Mouse (Mus musculus): ENCODE measurements around the gene Lpp.

Gene Lpp

DNA sequence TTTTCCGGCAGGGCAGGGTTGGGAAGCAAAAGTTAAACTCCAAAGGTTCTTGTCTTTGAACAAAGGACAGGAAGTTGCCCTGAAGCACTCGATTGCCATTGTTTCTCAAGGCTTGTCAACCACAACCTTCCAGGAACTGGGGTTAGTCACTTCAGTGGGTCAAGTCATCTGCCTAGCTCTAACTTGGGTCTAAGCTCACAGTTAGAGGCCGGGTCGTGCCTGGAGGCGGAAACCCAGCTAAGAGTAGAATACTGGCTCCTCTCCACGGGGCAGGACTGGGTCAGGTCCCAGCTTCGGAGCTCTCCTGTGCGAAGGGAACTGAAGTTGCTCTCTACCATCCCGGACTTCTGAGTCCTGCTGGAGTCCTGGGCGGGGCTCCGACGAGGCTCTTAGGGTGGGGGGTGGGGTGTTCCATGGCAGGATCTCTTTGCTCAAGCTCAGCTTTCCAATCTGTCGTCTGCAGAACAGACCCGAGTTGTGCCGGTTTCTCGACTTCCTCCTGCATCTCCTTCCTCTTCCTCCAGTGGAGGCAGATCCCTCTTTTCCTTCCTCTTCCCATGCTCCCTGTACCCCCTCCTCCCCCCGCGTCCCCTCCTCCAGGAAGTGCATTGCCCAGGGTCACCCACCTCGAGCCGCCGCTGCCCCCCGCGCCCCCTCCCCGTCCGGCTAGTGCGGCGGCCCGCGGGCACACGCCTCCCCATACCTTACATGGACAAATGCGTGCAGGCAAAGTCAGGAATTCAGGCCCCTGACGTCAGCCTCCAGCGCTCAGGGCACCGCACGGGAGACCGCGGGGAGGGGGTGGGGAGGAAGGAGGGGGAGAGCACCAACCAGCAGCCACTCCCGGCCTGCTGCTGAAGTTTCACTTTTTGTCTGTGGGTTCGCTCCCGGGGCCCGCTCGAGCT lies at the start of gene Lpp:
Gene Lpp, plus strand, starts transcription at position 857 of the 905 bp plus-strand sequence.
- peak; percentile 88 for DNase-seq (ENCODE audit: extremely low spot score, low spot score)

DNA sequence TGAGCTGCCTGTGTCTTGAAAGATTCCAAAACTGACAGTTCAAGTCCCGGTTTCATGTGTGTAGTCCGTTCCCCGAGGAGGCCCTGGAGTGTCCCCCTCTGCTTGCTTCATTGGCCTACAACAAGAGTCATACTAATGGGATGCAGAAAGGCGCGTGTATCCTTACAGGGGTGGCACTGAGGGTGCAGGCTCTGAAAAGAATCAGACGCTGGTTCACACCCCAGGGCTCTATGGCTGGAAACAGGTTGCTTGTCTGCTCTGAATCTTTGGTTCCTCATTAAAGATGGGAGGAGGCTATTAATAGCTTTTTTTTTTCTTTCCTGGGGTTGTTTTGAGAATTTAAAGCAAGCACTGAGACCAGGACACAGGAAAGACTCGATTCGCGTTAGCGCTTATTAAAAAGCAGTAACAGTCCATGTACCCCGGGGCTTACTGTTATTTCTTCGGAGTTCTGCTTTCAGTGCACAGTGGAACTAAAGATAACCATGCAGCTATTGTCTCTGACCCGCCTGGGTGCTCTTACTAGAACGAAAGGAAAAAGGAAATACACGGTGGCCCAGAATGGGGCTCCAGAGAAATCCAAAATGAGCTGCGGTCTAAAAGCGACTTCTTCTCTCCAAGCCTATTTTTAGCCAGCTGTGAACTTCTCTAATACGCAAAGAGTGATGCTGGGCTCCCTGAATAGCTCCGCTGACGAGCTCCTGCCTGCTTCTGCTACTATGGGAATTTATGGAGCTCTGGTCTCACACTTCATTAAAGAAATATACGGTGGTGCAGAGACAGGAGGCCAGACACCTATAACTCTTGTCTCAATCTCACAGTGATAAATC lies 45.5 kb upstream of the Lpp start:
- peak; percentile 18 for DNase-seq (ENCODE audit: extremely low spot score, low spot score)

DNA sequence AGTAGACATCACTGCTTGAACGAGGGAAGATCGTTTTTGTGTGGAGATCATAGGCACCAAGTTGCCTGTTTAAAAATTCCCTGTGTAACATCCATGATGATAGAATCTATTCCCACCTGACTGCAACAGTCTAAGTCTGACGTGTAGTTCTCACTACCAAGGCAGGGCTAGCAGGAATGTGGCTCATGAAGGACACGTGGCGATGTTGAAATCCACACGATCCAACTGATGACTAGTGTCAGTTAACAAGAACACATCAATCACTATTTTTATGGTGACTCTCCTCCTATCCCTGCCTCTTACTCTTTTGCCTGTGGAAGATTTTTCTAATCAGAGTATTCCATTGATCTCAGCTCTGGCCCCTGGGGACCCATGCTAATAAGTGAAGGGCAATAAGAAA lies 43.0 kb upstream of the Lpp start:
- DNase-seq (ENCODE audit: extremely low spot score, low spot score), result no peak

DNA sequence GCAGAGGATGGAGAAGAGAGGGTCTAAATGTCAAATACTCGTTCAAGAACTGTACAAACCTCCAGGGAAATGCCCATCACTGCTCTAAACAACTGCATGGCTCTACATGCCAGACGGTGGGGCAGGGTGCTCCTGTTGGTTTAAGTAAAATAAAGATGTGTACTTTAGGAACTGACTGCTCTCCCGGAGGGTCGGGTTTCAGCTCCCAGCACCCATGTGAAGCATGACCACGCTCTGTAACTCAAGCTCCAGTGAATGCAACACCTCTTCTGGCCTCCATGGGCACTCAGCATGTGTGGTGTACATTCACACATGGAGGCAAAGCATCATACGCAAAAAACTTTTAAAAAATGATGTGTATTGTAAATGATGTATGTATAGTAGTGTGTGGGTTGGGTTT lies 42.6 kb upstream of the Lpp start:
- no peak for DNase-seq (ENCODE audit: extremely low spot score, low spot score)

DNA sequence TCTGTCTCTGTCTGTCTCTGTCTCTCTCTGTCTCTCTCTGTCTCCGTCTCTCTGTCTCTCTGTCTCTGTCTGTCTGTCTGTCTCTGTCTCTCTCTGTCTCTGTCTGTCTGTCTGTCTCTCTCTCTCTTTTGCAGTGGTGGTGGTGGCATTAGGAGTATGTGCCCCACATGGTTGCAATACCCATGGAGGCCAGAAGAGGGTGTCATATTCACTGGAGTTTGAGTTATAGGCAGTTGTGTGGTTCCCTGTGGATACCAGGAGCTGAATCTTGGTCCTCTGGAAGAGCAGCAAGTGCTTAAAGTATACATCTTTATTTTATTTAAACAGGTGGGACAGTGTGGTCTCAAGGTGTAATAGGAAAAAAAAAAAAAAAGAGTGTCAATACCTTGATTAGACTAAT lies 41.5 kb upstream of the Lpp start:
- no peak for DNase-seq (ENCODE audit: extremely low spot score, low spot score)

DNA sequence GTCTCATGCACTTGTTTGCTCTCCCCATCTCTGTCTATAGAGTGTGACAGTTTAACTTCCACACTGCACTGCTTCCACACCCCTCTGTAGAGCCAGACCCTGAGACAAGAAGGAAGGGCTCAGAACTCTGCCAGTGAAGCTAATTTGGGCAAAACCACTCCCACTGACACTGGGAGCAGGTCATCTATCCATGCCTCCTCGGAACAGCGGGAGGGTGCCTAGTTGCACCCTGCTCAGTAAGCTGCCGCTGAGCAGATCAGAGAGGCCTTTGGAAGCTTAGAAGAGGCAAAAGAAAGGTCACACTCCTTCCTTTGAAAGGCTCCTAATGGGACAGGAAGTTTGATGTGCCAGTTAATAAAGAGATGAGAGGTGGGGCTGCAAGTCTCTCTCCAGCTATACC lies 39.5 kb upstream of the Lpp start:
- DNase-seq (ENCODE audit: extremely low spot score, low spot score), result no peak

DNA sequence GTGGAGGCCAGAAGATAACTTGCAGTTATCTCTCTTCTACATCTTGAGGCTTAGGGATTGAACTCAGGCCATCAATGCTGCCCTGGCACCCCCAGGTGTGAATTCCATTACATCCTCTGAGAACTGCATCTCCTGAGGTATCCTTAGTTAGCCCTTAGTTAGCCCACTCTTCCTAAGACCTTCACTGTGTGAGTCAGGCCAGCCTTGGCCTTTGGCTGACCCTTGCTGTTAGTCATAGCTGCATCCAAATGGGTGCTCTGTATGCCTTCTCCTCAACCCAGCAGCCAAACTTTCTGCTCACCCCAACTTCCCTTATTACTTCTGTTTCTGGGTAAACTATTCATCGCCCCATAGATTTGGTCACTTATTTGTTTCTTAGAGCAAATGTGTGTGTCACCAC lies 31.6 kb upstream of the Lpp start:
- no peak for DNase-seq (ENCODE audit: extremely low spot score, low spot score)

DNA sequence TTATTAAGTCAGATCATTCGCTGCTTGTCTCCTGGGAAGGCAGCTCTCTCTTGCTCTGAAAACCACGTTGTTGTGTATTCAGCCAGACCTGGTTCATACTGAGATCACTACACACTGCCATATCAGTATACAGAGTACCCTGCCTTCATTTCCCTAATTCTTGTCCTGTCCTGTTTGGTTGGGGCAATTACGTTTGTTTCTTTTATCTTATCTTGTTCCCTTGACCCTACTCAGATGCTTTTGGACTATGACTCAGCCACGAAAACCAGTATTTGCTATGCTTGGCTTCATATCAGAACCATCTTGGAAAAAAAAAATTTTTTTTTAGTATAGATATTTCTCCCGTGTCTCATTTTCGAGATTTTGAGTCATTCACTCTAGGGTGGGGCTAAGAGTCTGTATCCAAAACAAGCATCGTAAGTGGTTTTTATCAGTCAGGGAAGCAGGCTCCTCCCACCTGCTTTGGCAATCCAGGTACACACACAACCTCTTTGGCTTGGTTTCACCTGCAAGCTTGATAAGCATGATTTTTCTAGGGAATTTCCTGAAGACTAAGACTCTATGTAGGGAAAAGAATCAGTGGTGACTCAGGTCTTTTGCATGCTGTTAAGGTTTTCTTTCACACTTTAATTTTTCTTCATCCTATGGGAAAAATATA lies 29.1 kb upstream of the Lpp start:
- no peak for DNase-seq (ENCODE audit: extremely low spot score, low spot score)

DNA sequence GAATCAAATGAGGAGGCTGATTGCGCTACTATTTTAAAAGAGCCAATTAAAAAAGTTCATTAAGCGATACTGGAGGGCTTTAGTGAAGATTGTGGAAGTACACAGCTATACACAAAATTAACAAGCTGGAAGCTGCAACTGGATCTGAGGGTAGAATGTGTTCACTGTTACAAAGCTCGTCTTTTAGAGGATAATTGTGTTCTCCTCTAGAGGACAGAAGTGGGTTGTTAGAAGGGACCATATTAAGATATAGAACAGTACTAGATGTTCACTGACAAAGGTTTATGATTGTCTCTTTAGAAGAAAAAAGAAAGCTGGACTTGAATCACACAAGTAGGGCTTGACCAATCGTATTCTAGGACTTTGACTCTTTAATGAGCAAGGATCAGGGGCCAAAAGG lies 27.4 kb upstream of the Lpp start:
- DNase-seq (ENCODE audit: extremely low spot score, low spot score), result no peak

DNA sequence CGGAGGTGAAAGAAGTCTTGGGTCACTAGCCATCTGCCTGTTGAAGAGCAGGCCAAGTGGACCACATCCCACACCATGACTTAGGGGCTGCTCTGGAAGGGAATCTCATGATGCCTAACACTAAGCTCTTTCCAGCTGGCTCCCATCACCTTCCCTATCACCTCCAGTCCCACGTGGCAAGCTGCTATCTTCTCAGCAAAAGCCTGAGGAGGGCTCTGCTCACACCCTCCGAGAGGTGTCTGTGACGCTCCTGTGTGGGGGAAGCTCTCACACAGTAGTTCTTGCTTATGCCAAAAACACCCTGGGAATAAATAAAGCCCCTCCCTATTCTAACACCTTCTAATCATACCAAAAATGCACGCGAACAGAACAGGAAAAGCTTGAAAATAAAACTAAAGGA lies 26.2 kb upstream of the Lpp start:
- DNase-seq (ENCODE audit: extremely low spot score, low spot score), result no peak

DNA sequence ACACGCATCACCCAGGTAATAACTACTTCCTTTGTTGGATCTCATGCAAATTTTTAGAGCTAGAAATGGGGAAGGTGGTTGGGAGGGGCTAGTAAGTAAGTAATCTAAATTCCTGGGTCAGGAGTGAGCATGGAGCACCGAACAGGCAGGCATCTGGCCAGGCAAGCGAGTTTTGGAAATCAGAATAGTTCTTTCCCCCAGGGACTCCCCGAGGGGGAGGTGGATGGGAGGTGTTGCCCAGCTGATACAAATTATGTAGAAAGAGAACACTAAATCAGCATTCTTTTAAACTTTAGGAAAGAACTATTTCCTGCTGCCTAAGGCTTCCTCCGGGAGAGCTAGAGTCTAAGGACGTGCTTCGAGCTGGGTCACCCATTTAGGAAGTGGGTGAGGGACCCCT lies 25.8 kb upstream of the Lpp start:
- DNase-seq (ENCODE audit: extremely low spot score, low spot score), result no peak

DNA sequence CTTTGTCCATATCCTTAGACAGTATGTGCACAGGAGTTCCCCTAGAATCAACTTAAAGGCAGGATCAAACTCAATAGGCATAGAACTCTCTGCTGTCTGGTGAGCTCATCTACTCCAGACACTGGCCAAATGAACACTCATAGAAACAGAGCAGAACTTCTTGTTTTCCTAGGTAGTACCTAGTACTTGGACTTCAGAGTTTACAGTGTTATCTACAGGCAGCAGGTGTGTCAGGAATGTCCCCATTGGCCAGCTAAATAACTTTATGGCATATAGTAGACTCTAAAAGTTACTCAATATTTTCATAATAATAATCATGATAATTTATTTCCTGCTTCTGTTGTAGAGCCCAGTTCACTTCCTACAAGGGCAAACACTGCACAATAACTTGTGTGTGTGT lies 16.8 kb upstream of the Lpp start:
- no peak for DNase-seq (ENCODE audit: extremely low spot score, low spot score)

DNA sequence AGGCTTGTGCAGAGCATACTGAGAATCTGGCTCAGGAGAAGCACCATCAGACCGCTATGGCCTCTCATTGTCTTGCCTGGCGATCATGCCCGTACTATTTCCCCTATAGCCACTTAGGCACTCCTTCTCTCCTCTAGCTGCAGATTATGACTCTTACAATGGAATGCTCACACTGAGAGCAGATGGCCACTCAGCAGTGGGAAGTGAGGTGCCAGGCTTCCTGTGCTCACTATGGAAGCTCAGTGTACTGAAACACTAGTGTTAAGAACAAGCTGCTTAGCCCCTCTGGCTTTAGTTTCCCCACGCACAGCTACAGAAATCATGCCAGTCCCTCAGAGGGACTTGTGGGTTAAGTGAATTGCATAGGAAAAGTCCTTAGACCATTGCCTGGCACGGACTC lies 2.7 kb upstream of the Lpp start:
- no peak for DNase-seq (ENCODE audit: extremely low spot score, low spot score)

DNA sequence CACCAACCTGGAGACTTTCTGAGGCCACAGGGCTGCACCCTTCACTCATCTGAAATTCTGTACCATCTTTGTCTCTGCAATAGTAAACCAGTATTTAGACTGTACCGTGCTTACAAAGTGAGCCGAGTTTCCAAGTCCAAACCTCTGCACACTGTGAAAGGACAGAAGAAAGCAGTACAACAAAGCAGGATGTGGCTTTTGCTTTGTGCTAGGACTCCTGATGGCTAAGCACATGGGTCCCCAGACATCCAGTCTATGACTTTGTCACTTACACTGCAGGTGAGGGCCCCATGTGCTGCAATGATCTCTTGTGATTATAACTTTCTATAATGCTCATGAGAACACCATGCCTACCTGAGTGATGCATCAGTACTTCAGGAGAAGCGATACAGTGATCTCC lies 2.2 kb upstream of the Lpp start:
- DNase-seq (ENCODE audit: extremely low spot score, low spot score), result no peak

DNA sequence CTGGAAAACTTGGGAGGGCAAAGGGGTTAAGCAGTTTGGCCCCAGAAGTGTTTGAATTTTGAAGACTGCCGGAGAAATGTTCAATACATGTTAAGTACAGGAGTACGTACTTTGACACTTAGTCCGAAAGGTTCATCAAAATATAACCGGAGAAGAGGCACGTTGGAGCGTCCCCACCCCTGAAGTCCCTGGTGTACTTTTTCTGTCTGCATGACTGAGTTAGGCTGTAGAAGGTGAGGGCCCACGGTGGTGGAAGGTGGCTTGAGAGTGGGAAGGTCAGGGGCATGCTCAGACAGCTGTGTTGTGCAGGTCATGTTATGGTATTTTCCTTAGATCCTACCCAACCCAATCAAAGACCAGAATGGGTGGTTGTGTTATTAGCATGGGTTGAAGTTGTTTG lies 1.4 kb upstream of the Lpp start:
- no peak for DNase-seq (ENCODE audit: extremely low spot score, low spot score)

DNA sequence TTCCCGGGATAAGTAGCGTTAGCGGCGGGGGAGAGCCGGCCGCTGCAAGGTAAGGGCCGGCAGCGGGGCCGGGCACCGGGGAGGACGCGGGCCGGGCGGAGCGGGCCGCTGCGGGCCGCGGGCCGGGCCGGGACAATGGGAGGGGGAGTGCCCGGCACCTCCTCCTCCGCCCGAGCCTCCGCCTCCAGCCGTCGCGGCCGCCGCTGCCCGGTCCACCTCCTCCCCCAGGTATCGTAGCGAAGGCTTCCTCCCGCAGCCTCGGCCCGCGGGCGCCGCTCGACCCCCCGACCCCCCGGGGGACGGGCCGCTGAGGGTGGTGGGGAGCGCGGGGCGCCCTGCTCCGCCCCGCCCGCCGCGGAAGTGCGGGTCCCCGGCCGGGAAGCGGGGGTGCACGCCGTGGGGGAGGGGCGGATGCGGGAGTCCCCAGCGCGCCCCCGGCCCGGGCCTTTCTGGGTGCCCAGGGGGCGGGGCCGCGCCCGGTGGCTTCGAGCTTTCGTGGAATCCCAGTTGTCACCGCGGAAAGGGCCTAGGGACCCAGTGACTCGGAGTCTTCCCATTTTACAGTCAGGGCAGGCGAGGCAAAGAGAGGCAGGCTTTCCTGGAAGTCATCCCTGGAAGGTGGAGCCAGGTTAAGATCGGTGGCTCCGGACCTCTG lies 376 bp downstream of the Lpp start:
- no peak for DNase-seq (ENCODE audit: extremely low spot score, low spot score)

DNA sequence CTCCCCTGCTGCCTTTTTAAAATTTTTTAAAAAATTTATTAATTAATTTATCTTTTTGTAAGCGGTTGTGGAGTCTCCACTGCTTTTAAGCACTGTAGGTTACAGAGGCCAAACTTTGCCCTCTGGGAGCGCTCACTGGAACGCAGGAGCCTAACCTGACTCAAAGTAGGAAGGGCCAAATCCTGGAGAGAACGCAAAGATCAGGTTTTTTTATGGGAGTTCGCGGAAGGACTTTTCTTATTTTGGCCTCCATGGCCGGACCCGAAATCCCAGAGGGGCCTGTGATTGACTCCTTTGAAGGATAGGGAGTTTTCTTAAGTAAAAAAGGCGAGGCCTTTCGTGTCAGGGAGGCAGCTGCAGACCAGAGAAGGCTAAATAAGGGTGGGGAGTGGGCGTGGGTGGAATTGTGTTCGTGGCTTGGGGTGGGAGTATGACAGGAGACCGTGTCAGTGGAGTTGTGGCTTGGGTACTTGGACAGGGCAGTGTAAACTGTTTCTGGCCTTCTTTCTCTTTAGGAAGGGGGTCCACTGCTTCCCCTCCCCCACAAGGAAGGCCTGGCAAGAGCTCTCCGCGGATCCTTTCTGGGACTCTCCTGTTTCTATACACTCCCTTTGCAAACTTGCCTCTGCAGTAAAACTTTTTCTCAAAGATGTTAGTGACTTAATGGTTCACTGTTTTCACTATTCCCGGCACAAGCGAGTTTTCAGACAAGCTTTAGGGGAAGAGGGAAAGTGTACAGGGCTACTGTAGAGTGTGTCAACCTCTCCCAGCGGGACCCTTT lies 1.1 kb downstream of the Lpp start:
- peak; percentile 47 for DNase-seq (ENCODE audit: extremely low spot score, low spot score)

DNA sequence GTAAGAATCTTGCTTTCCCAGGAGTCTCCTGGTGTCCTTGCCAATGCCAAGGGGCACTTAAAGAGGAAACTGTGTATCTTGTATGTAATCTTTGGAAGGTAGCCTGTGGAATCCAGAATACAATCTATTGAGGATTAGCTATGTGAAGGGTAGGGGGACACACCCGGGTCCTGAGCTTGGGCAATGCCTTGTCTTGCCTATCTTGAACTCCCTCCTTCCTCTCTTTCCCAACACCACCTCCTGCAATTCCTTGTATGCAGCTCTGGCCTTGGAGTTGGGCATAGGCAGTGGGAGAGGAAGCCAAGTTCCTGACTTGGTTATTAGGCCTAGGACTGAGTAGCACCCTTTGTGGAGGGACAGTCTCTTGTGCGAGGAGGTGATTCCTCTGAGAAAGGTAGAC lies 1.8 kb downstream of the Lpp start:
- no peak for DNase-seq (ENCODE audit: extremely low spot score, low spot score)

DNA sequence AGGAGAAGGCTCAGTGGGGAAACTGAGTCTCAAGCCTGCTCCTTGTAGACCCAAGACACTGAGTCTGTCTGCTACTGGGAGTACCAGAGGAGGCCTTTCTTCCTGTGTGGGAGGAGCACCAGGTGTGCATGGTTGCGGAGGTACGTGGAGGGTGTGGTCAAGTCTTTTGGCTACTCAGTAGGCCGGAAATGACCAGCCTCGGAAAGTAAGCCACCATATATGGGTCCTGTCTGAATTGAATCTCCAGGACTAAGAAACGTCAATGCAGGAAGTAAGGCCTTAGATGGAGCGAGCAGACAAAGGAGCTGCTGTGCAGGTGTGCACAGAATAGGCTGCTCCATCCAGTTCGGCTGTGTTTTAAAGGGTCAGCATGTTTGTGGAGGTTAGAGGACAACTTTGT lies 3.2 kb downstream of the Lpp start:
- DNase-seq (ENCODE audit: extremely low spot score, low spot score), result no peak

DNA sequence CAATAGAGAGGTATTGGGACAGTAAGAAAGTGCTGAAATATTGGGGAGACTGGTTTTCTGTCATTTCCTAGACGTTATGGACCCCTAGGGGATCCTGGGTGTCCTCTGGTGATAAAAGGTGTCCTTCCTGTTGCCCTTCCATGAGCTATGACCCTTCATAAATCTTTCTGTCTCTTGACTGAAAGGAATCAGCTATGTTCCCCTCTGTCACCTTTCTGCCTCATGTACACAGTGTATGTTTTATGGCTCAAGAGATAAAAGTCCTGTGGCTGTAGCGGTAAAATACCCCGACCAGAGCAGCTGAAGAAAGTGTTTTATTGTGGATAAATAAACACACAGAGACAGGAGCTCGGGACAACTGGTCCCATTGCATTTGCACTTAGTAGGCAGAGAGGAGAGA lies 5.2 kb downstream of the Lpp start:
- DNase-seq (ENCODE audit: extremely low spot score, low spot score), result no peak

DNA sequence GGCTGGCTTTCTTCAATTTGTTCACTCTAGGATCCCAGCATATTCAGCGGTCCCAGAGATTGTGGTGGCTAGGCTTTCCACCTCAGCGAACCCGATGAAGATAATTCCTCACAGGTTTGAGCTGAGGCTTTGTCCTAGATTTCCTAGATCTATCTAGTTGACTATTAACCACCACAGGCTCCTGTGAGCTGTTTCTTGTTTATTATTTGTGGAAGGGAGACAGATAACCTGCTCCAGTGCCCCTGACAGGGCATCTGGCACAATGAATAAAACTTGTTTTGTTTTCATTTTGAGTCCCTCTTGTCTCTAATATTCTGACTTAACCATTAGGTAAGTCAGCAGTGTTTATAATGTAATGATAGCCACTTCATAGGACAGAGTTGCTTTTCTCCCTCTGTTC lies 5.6 kb downstream of the Lpp start:
- no peak for DNase-seq (ENCODE audit: extremely low spot score, low spot score)
